Mouse (Mus musculus) 3134 (cell line): Measurements from ENCODE around the gene Eln.
A peak's percentile ranks its signal among the peaks of the same experiment; 100 is the strongest.

Source experiments
- DNase-seq: peaks from one replicate; pipeline ENCODE4 v3.0.0-alpha.2; 2011; ENCODE audit warnings: low spot score; ENCODE audit not compliant: insufficient read length; ENCODE audit errors: extremely low read depth

The Eln gene

DNA sequence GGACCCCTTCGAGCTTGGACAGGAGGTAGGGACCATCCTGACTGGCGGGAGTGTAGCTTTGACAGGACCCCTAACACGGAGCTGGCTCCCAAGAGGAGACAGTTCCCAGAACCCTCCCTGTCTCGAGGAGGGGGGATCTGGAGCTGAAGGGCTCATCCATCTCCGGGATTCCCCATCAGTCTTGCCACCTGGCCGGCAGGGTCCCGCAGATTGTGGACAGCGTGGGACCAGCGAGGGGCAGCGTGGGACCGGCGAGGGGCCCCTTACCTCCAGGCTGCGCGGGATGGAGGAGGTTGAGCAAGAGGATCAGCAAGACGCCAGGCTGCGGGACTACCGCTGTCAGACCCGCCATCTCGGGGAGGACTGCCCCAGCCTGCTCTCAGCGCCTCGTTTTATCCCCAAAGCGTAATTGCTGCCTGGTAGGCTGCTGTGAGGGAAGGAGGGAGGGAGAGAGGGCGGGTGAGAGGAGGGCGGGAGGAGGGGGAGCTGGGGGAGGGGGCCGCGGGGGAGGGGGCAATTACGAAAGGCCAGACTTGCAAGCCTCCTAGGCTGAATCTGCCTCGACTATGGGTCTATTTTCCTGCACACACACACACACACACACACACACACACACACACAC, at the start of gene Eln:
Gene Eln (minus strand): TSS at position 434 of the 622 bp plus-strand sequence.
- no peak for DNase-seq

DNA sequence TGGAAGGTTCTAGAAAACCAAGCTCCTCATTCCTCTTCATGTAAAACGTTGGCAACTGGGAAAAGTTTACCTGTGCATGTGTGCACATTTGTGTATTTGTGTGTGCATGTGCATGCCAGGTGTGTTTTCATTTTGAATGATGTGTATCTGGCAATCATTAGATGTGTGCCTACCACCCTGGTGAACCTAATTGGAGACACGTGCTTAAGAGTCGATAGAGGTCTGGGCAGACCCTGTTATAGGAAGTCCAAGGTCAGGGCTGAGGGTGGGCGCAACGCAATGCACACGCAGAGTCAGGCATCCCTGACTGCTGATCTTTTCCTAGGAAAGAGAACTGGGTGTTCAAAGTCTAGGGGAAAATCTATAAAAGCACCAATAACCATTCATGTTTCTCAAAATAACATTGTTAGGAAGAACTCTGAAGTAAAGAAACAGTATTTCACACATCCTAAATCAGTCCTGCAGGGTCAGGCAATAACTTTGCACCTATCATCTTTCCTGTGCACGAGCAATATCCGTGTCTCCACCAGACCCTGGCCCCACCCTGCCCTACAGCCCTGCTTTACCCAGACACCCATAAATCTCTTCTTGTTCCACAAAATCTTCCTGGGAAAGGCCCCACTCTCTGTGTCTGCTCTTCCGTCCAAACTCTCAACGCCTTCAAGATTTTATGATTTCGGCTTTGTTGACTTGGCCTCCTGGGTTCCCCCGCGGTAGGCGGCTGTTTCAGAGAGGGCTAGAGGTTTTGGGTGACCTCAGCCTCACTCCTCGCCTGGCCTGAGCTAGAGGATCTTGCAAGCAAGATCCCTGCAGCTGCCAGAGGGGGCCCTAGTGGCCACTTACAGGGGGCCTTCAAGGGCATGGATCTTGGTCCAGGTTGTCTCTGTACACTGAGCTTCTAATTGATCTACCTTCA, 43.2 kb upstream of the Eln start:
- DNase-seq, result no peak

DNA sequence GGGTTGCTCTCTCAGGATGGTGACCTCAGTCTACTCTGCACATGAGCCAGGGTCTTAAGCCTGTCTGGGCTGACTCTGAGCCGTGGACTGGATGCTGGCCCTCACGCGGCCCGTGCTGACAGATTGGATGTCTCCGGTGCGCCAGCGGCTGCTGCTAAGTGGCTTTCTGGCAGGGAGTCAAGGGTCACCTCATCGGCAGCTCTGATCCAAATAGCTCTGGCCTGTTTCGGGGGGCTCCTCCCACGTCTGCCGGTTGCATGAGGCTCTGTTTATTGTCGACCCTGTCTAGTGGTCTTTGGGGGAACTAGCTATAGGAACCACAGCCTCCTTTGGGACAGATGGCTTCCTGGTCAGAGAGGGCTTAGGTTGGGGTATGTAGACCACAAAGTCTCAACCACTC, 41.1 kb upstream of the Eln start:
- no peak for DNase-seq

DNA sequence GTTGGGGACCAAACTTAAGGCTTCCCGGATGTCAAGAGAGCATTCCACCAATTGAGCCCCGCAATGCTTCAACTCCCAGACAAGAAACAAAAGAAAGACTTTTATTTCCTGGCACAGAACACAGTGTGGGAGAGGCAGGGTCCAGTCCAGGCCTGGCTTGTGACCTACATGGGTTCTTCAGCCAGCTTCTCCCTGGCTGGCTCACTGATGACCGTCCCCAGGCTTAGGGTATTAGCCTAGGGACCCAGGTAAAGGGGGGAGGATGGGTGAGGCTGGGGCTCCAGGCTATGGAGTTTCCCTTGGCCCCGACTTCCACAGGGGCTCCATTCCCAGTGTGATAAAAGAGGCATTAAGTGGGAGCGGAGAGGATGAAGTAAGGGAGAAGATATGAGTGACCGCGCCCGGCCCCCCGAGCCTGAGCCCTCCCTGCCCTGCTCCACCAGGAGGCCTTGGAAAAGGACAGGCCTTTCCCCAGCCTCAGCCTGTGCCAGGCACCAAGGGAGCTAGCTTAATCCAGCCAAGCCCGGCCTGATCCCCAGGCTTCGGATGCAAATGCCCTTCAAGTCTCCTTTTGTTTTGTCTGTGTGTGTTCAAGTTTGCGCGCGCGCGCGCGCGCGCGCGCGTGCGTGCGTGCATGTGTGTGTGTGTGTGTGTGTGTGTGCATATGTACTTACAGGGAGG, 38.7 kb upstream of the Eln start:
- DNase-seq, result no peak

DNA sequence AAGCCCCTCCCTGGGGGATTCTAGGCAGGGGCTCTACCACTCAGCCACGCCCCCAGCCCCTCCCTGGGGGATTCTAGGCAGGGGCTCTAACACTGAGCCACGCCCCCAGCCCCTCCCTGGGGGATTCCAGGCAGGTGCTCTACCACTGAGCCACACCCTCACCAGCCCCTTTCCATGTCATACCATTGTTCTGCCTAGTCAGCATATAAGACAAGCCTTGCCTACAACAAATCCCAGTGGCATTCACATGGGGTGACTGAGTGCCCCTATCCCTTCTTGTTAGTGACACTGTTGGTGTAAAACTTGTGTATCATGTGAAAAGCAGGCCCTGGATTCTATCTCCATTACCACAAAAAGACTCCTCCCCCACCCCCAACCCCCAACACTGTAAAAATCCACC, 36.7 kb upstream of the Eln start:
- DNase-seq, result no peak

DNA sequence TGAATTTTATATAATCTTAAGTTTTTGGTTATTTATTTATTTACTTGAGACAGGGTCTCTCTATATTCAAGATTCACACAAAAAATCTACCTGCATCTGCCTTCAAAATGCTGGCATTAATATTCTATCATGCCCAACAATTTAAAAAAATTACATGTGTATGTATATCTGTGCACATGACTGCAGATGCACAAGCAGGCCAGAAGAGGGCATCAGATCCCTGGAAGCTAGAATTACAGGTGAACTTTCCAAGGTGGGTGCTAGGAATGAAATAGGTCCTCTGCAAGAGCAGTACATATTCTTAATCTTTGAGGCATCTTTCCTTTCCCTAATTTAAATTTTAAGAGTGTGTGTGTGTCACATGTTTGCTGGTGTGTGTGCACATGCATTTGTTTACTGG, 33.8 kb upstream of the Eln start:
- DNase-seq, result no peak

DNA sequence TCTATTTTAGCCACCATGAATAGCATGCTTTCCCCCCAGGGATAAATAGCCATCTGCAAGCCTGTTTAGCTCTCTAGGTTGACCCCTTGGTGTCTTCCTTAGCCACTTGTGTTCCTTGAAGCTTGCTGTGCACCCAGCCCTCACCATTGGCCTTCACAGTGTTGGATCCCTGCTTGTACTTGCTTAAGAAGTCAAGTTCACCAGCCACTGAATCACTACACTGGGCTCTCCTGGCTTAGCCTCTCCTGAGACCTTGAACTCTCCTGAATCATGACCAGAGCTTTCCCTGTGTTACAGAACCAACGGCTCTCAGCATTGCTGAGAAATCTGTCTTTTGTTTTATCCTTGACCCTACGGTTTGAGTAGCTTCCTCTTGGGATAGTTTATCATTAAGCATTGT, 33.0 kb upstream of the Eln start:
- DNase-seq, result no peak

GRCm38 (mm10) chr5:134776551-134776950, 29.4 kb upstream of the Eln start:
- no peak for DNase-seq

- DNase-seq, result no peak
Measured at GRCm38 (mm10) chr5:134772522-134772921, 25.4 kb upstream of the Eln start.

GRCm38 (mm10) chr5:134771750-134772149, 24.6 kb upstream of the Eln start:
- DNase-seq, result no peak

GRCm38 (mm10) chr5:134769181-134769580, 22.1 kb upstream of the Eln start:
- peak; percentile 57 for DNase-seq

DNA sequence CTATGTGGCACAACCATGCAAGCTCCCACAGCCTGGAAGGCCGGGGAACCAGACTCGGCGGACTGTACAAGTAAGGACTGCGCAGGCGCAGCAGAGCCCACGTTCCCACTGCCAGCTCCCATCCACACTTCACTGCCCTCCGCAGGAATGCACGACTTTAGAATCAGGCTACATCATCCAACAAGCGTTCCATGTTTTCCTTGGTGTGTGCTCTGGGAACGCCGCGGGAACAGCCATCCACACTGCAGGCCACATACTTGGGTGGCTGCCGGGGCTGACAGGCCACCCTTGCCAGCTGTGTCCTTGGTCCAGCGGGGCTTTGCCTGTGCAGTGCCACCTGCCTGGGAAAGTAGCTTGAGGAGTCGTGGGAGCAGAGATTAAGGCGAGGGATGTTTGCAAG, 18.3 kb upstream of the Eln start:
- no peak for DNase-seq

DNA sequence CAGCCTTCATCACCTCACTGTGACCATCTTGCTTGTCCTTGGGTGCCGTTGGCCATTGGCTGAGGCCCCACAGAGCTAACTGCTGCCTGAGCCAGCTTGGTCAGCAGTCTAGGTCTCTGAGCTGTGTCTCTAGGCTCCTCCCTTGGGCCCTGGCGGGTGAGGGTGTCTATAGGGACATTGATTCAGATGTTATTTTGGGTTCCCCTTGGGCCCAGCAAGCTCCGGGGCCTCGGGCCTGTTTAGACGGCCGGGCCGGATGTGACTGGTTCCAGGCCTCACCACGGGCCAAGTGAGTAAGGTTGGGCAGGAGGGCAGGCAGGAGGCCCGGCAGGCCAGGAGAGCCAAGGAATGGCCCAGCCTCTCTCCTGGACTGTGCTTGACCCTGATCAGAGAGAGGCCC, 16.2 kb upstream of the Eln start:
- DNase-seq, result peak; percentile 63

DNA sequence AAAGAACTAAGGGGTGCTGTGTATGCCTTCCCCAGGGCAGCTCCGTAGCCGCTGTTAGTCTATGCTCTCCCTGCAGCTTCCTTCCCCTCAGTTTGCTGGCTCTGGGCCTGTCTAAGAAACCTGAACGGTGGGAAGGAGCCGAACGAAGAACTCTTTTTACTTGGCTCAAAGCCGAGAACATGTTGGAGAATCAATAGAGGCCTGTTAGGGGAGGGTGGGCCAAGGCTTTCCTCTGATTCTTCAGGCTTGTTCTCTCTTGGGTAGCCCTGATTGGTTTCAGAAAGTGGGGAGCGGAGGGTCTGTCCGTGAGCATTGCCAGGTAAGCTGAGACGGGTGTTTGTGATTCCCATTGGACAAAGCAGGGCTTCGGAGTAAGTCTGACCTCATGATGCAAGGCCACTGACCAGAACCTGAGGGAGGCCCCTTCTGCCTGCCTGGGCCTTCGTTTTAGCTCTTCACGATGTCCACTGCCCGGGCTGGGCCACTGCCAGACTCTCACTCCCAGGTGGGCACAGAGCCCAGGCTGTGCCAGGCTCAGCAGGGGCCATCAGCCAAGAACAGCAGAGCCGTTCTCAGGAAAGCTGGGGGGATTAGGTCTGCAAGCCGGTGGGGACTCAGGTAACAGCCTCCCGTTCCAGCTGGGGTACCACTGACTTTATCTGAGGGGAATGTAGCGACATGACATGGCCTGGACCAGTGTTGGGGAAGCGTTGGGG, 14.4 kb upstream of the Eln start:
- no peak for DNase-seq

GRCm38 (mm10) chr5:134756031-134756430, 8.9 kb upstream of the Eln start:
- no peak for DNase-seq

- no peak for DNase-seq
Measured at GRCm38 (mm10) chr5:134754096-134754495, 7.0 kb upstream of the Eln start.

- no peak for DNase-seq
Measured at GRCm38 (mm10) chr5:134750469-134750868, 3.3 kb upstream of the Eln start.

DNA sequence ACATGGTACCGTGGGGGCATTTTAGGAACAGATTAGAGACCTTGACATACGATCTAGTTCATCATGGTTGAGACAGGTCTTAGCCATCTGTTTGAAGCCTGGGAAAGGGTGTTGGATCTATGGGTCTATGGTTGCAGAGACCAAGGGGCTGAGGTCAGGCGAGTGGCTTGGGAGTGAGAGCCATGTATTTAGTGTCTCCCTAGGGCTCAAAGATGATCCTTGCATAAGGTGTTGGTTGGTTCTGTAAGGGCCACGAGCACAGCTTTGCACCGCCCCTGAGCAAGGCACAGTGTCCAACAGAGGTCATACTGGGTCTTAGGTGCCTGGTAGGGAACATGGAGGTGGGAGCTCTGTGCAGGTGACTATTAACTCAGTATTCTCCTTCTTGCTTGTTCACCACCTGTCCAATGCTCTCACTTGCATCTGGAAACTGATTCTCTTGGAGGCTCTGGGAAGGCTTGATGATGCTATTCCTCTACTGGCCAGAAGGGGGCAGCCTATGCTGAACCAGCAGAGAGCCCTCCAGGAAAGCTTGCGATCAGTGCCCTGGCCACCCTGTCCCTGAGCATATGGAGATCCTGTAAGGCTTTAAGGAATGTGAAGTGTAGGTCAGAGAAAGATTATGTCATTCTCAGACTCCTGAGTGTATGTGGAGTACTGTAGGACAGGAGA, 960 bp upstream of the Eln start:
- DNase-seq, result no peak

DNA sequence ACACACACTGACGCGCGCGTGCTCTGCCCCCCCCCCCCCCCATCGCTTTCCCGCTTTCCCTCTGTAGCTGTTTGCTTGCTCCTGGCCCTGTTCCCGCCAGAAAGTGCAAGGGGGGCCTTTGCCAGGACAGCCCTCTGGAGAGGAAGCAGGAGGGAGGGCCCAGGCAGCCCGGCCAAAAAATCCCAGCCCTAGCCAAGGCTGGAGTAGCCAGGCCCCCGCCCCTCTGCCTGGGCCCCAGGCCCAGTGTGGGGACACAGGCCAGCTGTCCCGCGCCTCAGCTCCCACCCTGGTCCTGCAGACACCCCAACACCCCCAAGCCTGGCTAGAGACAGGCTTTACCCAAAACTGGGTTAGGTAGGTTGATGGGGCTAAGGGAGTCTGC, 380 bp upstream of the Eln start:
- no peak for DNase-seq

- no peak for DNase-seq
Measured at GRCm38 (mm10) chr5:134746201-134746600, 922 bp downstream of the Eln start.

- DNase-seq, result no peak
Measured at GRCm38 (mm10) chr5:134745801-134746200, 1.3 kb downstream of the Eln start.
